Mouse (Mus musculus) hematopoietic stem cell, adult 5-6 weeks (primary cell): ENCODE results near the gene Dcaf8. TPM values are rescaled to one million over a fixed set of nuclear protein-coding genes. Genes with fewer than 3 reads are reported as not detected.

Experiments
- ATAC-seq, 2 experiments: fragments of 125-278 bp in 1 of 2; replicated peaks in 1 of 2; 2 replicates each; pipeline ENCODE4 v1.8.0; 2016 to 2017; ENCODE audit warnings: inconsistent platforms in 2 of 2, mild to moderate bottlenecking in 2 of 2, moderate number of reproducible peaks in 2 of 2, low read depth in 1 of 2, moderate TSS enrichment in 1 of 2; ENCODE audit not compliant: low FRiP score in 2 of 2, poor library complexity in 2 of 2, severe bottlenecking in 2 of 2, insufficient read depth in 1 of 2, low TSS enrichment in 1 of 2
- total RNA-seq: library from RNA; stranded (forward); fragments of 172-1452, 232-1000 nt; gene quantifications from 2 replicates; pipeline ENCODE4 v1.2.3, GENCODE M21; 2017

Dcaf8 gene
- total RNA-seq, 1 experiment from 2014 or later = 208 TPM

GRCm38 (mm10) chr1:172203566-172203965 is 55.7 kb downstream of the Dcaf8 start:
- ATAC-seq = peak in 1 of 2 experiments; percentile 18; a peak in 1 of 4 replicates

DNA sequence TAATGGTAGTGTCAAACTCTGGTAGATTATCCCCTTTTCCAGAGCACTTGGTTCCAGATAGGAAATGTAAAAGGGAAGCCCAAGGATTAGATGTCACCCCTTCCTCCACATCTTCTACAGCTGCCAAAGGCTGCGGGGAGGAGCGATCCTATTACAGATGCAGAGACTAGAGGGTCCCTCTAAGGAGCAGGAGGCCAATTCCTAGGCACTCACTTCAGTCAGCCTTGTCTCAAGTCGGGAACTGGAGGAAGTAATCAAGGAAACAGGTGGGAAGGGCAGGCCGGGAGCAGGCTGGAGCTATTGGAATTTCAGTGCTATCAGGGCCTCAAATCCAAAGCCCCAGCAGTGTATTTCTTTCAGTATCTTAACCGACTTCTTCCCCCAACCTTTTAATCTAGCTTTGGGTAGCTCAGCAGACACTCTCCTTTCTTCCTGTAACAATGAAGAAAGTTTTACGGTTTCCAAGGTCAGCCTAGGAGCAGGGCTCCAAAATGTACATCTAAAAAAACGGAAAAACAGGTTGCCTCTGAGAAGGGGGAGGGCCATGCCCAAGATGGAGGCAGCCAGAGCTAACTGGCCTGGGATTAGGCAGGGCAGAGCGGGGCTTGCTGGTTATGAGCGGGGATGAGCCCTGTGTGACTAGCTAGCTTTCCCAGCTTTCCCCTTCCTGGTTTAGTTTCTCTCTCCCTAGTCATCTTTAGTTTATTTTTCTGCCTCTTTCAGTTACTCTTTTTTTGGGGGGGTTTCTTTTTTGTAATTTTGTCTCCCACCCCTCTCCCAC is 56.3 kb downstream of the Dcaf8 start:
- ATAC-seq = no peak

DNA sequence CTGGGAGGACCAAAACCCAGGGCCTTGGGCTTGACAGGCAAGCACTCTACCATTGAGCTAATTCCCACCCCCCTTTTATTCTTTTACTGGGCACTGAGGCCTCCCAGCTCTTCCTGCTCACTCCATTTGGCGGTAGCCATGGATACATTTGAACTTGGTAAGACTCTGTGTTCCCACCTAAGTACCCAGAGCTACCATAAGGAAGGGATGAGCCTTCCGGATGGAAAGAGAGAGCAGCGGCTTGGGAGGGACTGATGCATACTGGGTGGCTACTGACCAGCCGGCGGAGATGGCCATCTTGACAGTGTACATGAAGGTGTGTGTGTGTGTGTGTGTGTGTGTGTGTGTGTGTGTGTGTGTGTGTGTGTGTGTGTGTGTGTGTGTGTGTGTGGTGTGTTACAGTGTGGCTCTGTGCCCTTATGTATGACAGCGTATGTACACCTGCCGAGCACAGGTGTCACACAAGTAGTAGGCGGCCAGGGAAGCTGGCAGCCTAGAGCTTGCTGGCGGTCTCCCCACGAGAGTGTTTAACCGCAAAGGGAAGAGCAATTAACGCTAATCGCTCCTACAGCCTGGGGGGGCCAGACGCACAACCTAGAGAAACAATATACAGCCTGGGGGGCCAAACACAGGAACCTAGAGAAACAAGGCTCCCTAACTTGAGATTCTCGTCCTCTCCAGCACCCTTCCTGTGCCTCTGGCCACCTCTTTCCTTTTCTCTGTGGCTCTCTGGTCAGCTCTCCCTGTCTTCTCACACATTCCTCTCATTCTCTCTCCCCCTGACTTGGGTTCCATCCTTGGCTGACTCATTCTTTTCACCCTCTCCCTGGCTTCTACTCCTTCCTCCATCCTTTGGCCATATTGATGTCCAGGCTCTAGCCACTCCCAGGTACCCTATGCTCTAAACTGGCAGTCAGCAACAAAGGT is 57.2 kb downstream of the Dcaf8 start:
- ATAC-seq = no peak

DNA sequence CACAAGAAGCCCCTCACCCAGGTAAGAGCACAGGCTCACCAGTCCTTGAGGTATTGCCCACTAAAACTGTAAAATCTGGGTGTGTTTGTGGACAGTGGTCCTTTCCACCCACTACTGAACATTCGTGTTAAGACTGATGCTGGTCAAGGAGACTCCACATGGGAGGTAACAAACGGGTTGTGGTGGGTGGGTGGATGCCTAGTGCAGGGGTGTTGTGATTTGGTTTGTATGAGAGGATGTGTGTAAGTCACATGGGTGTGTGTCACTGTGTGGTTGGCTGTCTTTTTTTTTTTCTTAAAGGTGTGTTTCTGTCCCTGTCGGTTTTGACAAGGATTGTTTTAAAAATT is 57.8 kb downstream of the Dcaf8 start:
- peak in 1 of 2 experiments; percentile 42; a peak in 1 of 4 replicates for ATAC-seq

GRCm38 (mm10) chr1:172206141-172206917 is 58.4 kb downstream of the Dcaf8 start, which contains the start of gene Pea15a:
Pea15a (minus strand) TSS chr1:172206804.
- peak; percentile 63 to 67 for ATAC-seq

- peak in 1 of 2 experiments; percentile 30; a peak in 1 of 4 replicates for ATAC-seq
These were observed 59.3 kb downstream of the Dcaf8 start for GRCm38 (mm10) chr1:172207111-172207584.

GRCm38 (mm10) chr1:172212776-172213175 is 64.9 kb downstream of the Dcaf8 start:
- ATAC-seq = no peak

GRCm38 (mm10) chr1:172213771-172214170 is 65.9 kb downstream of the Dcaf8 start:
- no peak for ATAC-seq

DNA sequence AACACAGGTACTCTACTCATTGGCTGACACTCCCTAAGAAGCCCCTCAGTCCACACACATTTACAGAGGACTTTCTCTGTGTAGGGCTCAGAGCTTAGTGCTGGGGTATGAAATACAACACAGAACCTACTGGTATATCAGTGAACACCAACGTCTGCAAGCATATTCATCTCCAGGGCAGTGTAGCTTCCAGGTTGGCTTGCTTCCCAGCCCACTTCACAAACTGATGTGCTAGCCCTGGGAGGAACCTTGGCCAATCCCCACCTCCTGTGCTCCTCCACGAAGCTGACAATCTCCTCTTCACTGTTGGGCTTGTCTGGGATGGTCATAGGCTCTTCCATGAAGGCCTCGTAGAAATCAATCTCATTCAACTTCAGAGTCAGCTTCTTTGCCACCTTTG is 66.9 kb downstream of the Dcaf8 start:
- ATAC-seq = no peak

DNA sequence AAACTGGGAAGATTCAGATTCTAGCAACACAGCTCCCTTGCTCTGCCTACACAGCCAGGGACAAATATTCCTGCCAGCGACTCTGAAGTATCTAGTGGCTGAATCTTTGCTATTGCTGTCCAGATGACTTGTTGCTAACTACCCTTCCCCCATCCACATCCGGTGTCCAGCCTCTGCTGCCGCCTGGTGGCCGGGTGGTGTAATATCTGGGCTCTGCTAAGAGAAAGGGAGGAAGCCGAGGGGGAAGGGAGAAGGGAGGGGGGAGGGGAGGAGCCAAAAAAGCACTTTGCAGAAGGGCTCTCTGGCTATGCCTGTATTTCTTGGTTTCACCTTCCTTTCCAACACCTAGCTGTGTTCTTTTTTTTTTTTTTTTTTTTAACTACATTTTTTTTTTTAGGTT is 69.3 kb downstream of the Dcaf8 start:
- ATAC-seq = peak; percentile 88

DNA sequence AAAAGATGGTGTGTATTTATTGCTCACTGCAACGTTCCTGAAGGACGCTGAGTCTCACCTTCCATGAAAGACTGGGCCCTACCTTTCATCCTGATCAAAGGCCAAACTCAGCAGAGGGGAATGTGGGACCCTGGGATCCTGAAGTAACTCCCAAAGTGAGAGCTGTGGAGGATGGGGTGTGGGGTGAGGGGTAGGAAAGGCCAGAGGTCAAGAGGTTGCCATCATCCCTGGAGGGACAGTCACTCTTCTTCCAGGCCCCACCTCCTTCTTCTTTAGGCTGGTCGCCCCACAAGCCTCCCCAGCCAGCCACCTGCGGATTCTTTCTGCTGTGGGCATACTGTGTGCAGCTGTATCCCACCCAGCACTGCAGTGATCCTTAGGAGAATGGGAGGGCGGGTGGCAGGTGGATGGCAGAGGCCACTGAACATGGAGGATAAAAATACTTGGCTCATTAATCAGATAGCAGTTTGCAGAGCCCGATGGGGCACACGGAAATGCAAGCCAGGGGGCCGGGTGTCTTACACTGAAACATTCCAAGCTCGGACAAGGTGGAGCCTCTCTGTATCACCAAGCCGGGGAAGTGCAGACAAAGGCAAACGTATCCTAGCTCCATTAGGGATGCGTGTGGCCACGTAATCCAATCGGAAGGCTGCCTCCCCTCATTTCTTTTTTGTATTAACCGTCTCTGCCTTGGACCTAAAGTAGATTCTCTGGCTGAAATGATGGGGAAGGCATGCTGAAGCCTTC is 70.5 kb downstream of the Dcaf8 start:
- no peak for ATAC-seq

GRCm38 (mm10) chr1:172219451-172220406 is 71.8 kb downstream of the Dcaf8 start, which contains the start of gene Casq1:
Casq1 (minus strand) TSS chr1:172219868.
- no peak for ATAC-seq

DNA sequence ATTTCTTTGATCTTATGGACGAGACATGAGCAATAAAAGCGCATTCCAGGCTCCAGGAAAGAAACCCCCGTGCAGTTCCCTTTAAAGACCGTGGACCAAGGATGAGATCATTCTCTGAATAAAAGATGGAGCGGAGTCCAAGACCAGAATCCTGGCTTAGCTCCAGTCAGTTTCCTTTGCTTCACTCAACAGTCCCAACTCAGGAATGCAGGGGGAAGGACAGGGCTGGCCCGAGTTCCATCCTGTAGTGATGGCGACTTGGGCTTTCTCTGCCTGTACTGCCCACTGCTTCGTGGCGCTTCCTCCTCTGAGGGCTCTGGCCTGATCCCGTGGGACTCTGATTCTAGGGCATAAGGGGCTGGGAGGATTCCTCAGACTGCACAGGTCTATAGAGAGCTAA is 72.5 kb downstream of the Dcaf8 start:
- ATAC-seq = no peak

DNA sequence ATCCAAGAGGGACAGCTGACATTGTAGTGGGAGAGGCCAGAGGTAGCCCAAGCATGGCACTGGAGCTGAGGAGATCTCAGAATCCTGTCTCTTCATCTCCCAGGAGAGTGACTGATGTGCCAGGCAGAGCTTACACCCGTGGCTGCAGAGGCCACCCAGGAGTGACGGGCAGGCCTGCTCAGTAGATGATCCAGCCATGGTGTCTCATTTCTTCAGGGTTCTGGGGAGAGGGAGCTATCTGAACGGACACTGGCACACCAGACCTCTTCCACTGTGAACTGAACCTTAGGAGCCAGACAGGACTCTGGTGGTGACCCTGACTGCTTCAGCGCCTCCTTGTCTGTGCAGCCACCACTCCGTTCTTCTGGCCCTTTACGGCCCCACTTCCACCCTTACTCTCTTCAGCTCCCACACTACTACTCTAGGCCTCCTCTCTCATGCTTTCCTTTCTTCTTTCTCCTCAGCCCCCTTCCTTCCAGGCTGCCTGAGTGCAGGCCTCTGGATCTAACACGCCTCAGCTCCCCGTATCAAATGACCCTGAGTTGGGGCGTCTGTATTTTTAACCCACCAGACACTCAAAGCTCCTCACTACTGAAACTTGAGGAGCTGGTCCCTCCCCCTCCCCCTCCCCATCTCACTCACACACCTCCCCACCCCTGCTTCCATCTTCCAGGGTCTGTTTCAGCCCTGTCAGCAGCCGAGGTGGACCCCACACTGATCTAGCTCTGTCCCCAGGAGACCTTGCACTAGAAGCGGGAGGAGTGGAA is 73.6 kb downstream of the Dcaf8 start:
- ATAC-seq = no peak

GRCm38 (mm10) chr1:172228209-172228608 is 80.3 kb downstream of the Dcaf8 start:
- no peak for ATAC-seq
